Mouse (Mus musculus): ENCODE data around the gene Grid2. TPM values are rescaled to one million over a fixed set of nuclear protein-coding genes. Genes with fewer than 3 reads are reported as not detected.

The Grid2 gene
- polyA plus RNA-seq, 1 experiment from 2014 or later, result 0.08 TPM

GRCm38 (mm10) chr6:63898171-63898570, 642.5 kb downstream of the Grid2 start:
- no peak overlapping the region for H3K4me3 ChIP-seq (ENCODE audit: low read depth, low read length)
- no peaks in the 10 kb centered on the region for H3K36me3 ChIP-seq (ENCODE audit: control insufficient read depth, insufficient read depth, low read length)
- ATAC-seq (replicated peaks; ENCODE audit: low FRiP score) (no peak), DNase-seq (ENCODE audit: low spot score) (no peak)
- H3K9me3 ChIP-seq (ENCODE audit: control insufficient read depth, low read length), result no peaks in the 10 kb centered on the region
- no peak overlapping the region for H3K27ac ChIP-seq (ENCODE audit: low read depth, low read length)
- WGBS, result 82% methylated on average over 2 of the region's 2 CpGs
- H3K4me2 ChIP-seq, result no peak overlapping the region
- H3K27me3 ChIP-seq (replicated peaks; ENCODE audit: control insufficient read depth, insufficient read depth, low read length), result no peaks in the 10 kb centered on the region
- no peak overlapping the region for H3K9ac ChIP-seq (ENCODE audit: low read depth, low read length)
- no peaks in the 10 kb centered on the region for H3K4me1 ChIP-seq (replicated peaks; ENCODE audit: control insufficient read depth, insufficient read depth, low read length)

GRCm38 (mm10) chr6:63917035-63917570, 661.4 kb downstream of the Grid2 start:
- Histone ChIP-seq H3K4me1 (replicated peaks; ENCODE audit: control insufficient read depth, insufficient read depth, low read length) (no peaks in the 10 kb centered on the region), H3K9me3 (ENCODE audit: control insufficient read depth, low read length) (no peaks in the 10 kb centered on the region), H3K4me2 (no peak overlapping the region), H3K27me3 (replicated peaks; ENCODE audit: control insufficient read depth, insufficient read depth, low read length) (no peaks in the 10 kb centered on the region), H3K4me3 (ENCODE audit: low read depth, low read length) (no peak overlapping the region), H3K9ac (ENCODE audit: low read depth, low read length) (no peak overlapping the region), H3K36me3 (ENCODE audit: control insufficient read depth, insufficient read depth, low read length) (no peaks in the 10 kb centered on the region), H3K27ac (ENCODE audit: low read depth, low read length) (no peak overlapping the region)
- WGBS, result 73% methylated on average over 6 of the region's 6 CpGs
- ATAC-seq (replicated peaks; ENCODE audit: low FRiP score) (no peak), DNase-seq (ENCODE audit: low spot score) (no peak)

GRCm38 (mm10) chr6:63921951-63922350, 666.3 kb downstream of the Grid2 start:
- Histone ChIP-seq H3K27me3 (replicated peaks; ENCODE audit: control insufficient read depth, insufficient read depth, low read length) (no peaks in the 10 kb centered on the region), H3K4me3 (ENCODE audit: low read depth, low read length) (no peak overlapping the region), H3K4me1 (replicated peaks; ENCODE audit: control insufficient read depth, insufficient read depth, low read length) (no peaks in the 10 kb centered on the region), H3K4me2 (no peak overlapping the region), H3K27ac (ENCODE audit: low read depth, low read length) (no peak overlapping the region), H3K9ac (ENCODE audit: low read depth, low read length) (no peak overlapping the region), H3K9me3 (ENCODE audit: control insufficient read depth, low read length) (no peaks in the 10 kb centered on the region), H3K36me3 (ENCODE audit: control insufficient read depth, insufficient read depth, low read length) (no peaks in the 10 kb centered on the region)
- no peak for ATAC-seq (replicated peaks; ENCODE audit: low FRiP score)
- 82% methylated on average over 6 of the region's 6 CpGs for WGBS
- DNase-seq (ENCODE audit: low spot score), result no peak

GRCm38 (mm10) chr6:63931201-63931600, 675.5 kb downstream of the Grid2 start:
- Histone ChIP-seq H3K27me3 (replicated peaks; ENCODE audit: control insufficient read depth, insufficient read depth, low read length) (no peaks in the 10 kb centered on the region), H3K4me3 (ENCODE audit: low read depth, low read length) (no peak overlapping the region), H3K9me3 (ENCODE audit: control insufficient read depth, low read length) (no peaks in the 10 kb centered on the region), H3K4me1 (replicated peaks; ENCODE audit: control insufficient read depth, insufficient read depth, low read length) (no peaks in the 10 kb centered on the region), H3K27ac (ENCODE audit: low read depth, low read length) (no peak overlapping the region), H3K9ac (ENCODE audit: low read depth, low read length) (no peak overlapping the region), H3K36me3 (ENCODE audit: control insufficient read depth, insufficient read depth, low read length) (no peaks in the 10 kb centered on the region), H3K4me2 (no peak overlapping the region)
- DNase-seq (ENCODE audit: low spot score), result no peak
- no peak for ATAC-seq (replicated peaks; ENCODE audit: low FRiP score)

- no peaks in the 10 kb centered on the region for H3K36me3 ChIP-seq (ENCODE audit: control insufficient read depth, insufficient read depth, low read length)
- 66% methylated on average over 5 of the region's 5 CpGs for WGBS
These were observed 691.0 kb downstream of the Grid2 start for GRCm38 (mm10) chr6:63946721-63947120.

GRCm38 (mm10) chr6:63963789-63964188, 708.1 kb downstream of the Grid2 start:
- WGBS, result 76% methylated on average over 3 of the region's 3 CpGs
- H3K4me2 ChIP-seq, result no peak overlapping the region
- no peak overlapping the region for H3K27ac ChIP-seq (ENCODE audit: low read depth, low read length)
- no peaks in the 10 kb centered on the region for H3K36me3 ChIP-seq (ENCODE audit: control insufficient read depth, insufficient read depth, low read length)
- no peak for DNase-seq (ENCODE audit: low spot score)
- no peaks in the 10 kb centered on the region for H3K4me1 ChIP-seq (replicated peaks; ENCODE audit: control insufficient read depth, insufficient read depth, low read length)
- no peaks in the 10 kb centered on the region for H3K9me3 ChIP-seq (ENCODE audit: control insufficient read depth, low read length)
- H3K27me3 ChIP-seq (replicated peaks; ENCODE audit: control insufficient read depth, insufficient read depth, low read length), result no peaks in the 10 kb centered on the region
- H3K4me3 ChIP-seq (ENCODE audit: low read depth, low read length), result no peak overlapping the region
- no peak overlapping the region for H3K9ac ChIP-seq (ENCODE audit: low read depth, low read length)
- ATAC-seq (replicated peaks; ENCODE audit: low FRiP score), result no peak

More at GRCm38 (mm10) chr6:63946721-63947120, 691.0 kb downstream of the Grid2 start:
- Histone ChIP-seq H3K27me3 (replicated peaks; ENCODE audit: control insufficient read depth, insufficient read depth, low read length) (no peaks in the 10 kb centered on the region), H3K4me2 (no peak overlapping the region), H3K27ac (ENCODE audit: low read depth, low read length) (no peak overlapping the region), H3K4me1 (replicated peaks; ENCODE audit: control insufficient read depth, insufficient read depth, low read length) (no peaks in the 10 kb centered on the region), H3K9me3 (ENCODE audit: control insufficient read depth, low read length) (no peaks in the 10 kb centered on the region), H3K4me3 (ENCODE audit: low read depth, low read length) (no peak overlapping the region), H3K9ac (ENCODE audit: low read depth, low read length) (no peak overlapping the region)
- no peak for ATAC-seq (replicated peaks; ENCODE audit: low FRiP score)
- no peak for DNase-seq (ENCODE audit: low spot score)

- ATAC-seq (replicated peaks; ENCODE audit: low FRiP score), result no peak
- H3K4me1 ChIP-seq (replicated peaks; ENCODE audit: control insufficient read depth, insufficient read depth, low read length), result no peaks in the 10 kb centered on the region
- H3K27ac ChIP-seq (ENCODE audit: low read depth, low read length), result no peak overlapping the region
- no peak for DNase-seq (ENCODE audit: low spot score)
- H3K4me3 ChIP-seq (ENCODE audit: low read depth, low read length), result no peak overlapping the region
- no peak overlapping the region for H3K9ac ChIP-seq (ENCODE audit: low read depth, low read length)
- no peak overlapping the region for H3K4me2 ChIP-seq
- H3K9me3 ChIP-seq (ENCODE audit: control insufficient read depth, low read length), result no peaks in the 10 kb centered on the region
- no peaks in the 10 kb centered on the region for H3K27me3 ChIP-seq (replicated peaks; ENCODE audit: control insufficient read depth, insufficient read depth, low read length)
- WGBS, result 74% methylated on average over 6 of the region's 6 CpGs
- no peaks in the 10 kb centered on the region for H3K36me3 ChIP-seq (ENCODE audit: control insufficient read depth, insufficient read depth, low read length)
These were observed 708.6 kb downstream of the Grid2 start for GRCm38 (mm10) chr6:63964269-63964668.

DNA sequence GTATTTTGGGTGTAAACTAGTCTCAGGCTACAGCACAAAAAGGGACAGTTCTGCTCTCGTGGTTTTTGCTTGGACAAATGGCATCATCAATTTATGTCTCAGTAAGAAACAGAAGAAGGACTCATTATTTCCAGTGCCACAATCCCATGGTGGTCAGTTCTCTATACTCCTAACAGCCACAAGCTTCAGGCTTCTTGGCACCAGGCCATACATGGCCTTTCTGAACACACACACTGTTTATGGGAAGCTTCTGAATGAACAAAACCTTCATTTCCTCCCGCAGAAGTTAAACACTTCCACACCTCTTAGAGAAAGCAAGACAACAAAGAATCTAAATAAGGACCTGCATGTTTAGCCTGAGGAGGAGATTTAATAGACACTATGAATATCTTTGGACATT, 709.1 kb downstream of the Grid2 start:
- Histone ChIP-seq H3K4me3 (ENCODE audit: low read depth, low read length) (no peak overlapping the region), H3K4me1 (replicated peaks; ENCODE audit: control insufficient read depth, insufficient read depth, low read length) (no peaks in the 10 kb centered on the region), H3K27ac (ENCODE audit: low read depth, low read length) (no peak overlapping the region), H3K36me3 (ENCODE audit: control insufficient read depth, insufficient read depth, low read length) (no peaks in the 10 kb centered on the region), H3K9me3 (ENCODE audit: control insufficient read depth, low read length) (no peaks in the 10 kb centered on the region), H3K27me3 (replicated peaks; ENCODE audit: control insufficient read depth, insufficient read depth, low read length) (no peaks in the 10 kb centered on the region), H3K9ac (ENCODE audit: low read depth, low read length) (no peak overlapping the region), H3K4me2 (no peak overlapping the region)
- ATAC-seq (replicated peaks; ENCODE audit: low FRiP score) (no peak), DNase-seq (ENCODE audit: low spot score) (no peak)
- WGBS, result 73% methylated on average over 2 of the region's 2 CpGs

DNA sequence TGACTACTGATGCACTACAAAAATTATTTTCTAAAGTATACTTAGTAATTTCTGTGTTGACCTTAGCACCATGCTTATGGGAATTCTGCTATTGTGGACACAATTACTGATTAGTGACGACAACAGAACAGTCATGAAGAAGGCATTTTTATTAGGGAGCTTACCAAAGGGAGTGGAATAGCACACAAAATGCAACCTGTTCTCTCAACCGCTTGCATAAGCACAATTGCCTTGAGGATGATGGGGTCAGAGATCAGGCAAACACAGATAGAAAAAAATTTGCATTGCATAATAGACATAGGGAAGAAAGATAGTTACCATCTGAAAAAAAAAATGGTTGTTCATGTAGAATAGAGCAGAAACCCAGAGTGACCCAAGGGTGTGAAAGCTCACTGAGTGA, 790.4 kb downstream of the Grid2 start:
- no peak overlapping the region for H3K4me2 ChIP-seq
- no peak overlapping the region for H3K9ac ChIP-seq (ENCODE audit: low read depth, low read length)
- no peaks in the 10 kb centered on the region for H3K9me3 ChIP-seq (ENCODE audit: control insufficient read depth, low read length)
- H3K36me3 ChIP-seq (ENCODE audit: control insufficient read depth, insufficient read depth, low read length), result no peaks in the 10 kb centered on the region
- H3K4me1 ChIP-seq (replicated peaks; ENCODE audit: control insufficient read depth, insufficient read depth, low read length), result no peaks in the 10 kb centered on the region
- no peak for DNase-seq (ENCODE audit: low spot score)
- H3K4me3 ChIP-seq (ENCODE audit: low read depth, low read length), result no peak overlapping the region
- H3K27me3 ChIP-seq (replicated peaks; ENCODE audit: control insufficient read depth, insufficient read depth, low read length), result no peaks in the 10 kb centered on the region
- no peak for ATAC-seq (replicated peaks; ENCODE audit: low FRiP score)
- WGBS, result 67% methylated on average over 2 of the region's 2 CpGs
- no peak overlapping the region for H3K27ac ChIP-seq (ENCODE audit: low read depth, low read length)

All from liver, embryonic 11.5 days (tissue).